In the genomic region with DNA sequence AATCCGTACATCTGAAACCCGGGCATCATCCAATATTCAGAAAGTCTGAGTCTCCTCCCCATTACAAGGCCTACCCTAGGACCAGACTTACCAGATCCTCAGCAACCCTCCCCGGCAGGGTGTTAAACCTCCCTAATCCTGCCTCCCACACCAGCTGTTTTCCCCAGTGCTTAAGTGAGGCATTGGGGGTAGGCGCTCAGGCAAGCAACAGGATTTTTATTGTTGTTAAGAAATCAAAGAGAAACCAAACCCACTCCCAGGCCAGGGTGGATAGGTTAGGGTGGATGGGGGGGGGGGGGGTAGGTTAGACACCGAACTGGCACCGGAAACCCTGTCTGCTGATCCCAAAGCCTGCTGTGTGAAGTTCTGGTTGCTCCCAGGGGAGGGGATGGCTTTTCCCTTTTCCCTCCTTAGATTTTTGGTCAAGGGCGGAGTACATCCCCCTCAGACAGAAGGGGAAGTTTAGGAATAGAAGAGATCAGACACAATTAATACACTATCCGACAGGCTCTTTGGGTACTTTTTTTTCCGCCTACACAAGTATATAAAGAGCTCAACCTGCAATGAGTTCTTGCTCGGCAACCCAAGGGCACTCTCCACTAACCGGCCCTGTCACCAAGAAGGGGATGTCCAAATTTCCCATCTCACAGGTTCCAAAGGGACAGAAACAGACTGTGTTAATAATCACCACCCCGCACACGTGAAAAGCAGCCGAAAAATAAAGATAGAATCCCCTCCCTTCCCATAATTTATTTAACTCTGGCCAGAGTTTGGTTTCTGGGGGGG, we compare ENCODE assay signal across 8 mouse cellular contexts. TPM values are rescaled to one million over a fixed set of nuclear protein-coding genes. Genes with fewer than 3 reads are reported as not detected.
DNase-seq lines count a peak whose midpoint lies in the region; ATAC-seq and TF ChIP-seq lines count a peak whose summit lies in the region.

No protein-coding gene starts in this region.

- TF ChIP-seq POLR2A in CH12.LX (IDR thresholded peaks at IDR 0.05; ENCODE audit: low read depth, low read length), result no peak
- TF ChIP-seq POLR2A in myocyte (IDR thresholded peaks at IDR 0.05; ENCODE audit: insufficient read length, low read depth), result peak; percentile 29

- H3K9ac ChIP-seq in CH12.LX (ENCODE audit: insufficient read depth, low read depth), result peak overlapping the region; percentile 85
- peak overlapping the region; percentile 94 for H3K9ac ChIP-seq in embryonic facial prominence, embryonic 13.5 days
- peak overlapping the region; percentile 95 for H3K9ac ChIP-seq in intestine, embryonic 16.5 days (ENCODE audit: low read depth, low read length)

- H3K4me3 ChIP-seq in gastrocnemius, adult 2 months, result peak overlapping the region; percentile 80
- H3K4me3 ChIP-seq in CH12.LX (replicated peaks in 1 of 3; ENCODE audit: low read depth in 2 of 3, low read length in 2 of 3, poor library complexity in 1 of 3), result peak overlapping the region; percentile 74 to 89 (median 89)
- H3K4me3 ChIP-seq in embryonic facial prominence, embryonic 13.5 days, result peak overlapping the region; percentile 89
- peak overlapping the region; percentile 78 for H3K4me3 ChIP-seq in intestine, embryonic 16.5 days (ENCODE audit: low read length)
- H3K4me3 ChIP-seq in myocyte, result peak overlapping the region; percentile 88

- H3K9me3 ChIP-seq in CH12.LX (replicated peaks; ENCODE audit: low read length), result no peaks in the 10 kb centered on the region
- H3K9me3 ChIP-seq in embryonic facial prominence, embryonic 13.5 days, result no peaks in the 10 kb centered on the region
- H3K9me3 ChIP-seq in intestine, embryonic 16.5 days (ENCODE audit: control insufficient read depth, low read length), result no peaks in the 10 kb centered on the region

- no peaks in the 10 kb centered on the region for H3K27me3 ChIP-seq in CH12.LX (replicated peaks)
- H3K27me3 ChIP-seq in embryonic facial prominence, embryonic 13.5 days, result no peaks in the 10 kb centered on the region
- H3K27me3 ChIP-seq in intestine, embryonic 16.5 days (replicated peaks; ENCODE audit: control insufficient read depth, insufficient read depth, low read length), result no peaks in the 10 kb centered on the region
- H3K27me3 ChIP-seq in myocyte (ENCODE audit: control insufficient read depth, insufficient read depth, insufficient read length), result no peaks in the 10 kb centered on the region

- H3K79me2 ChIP-seq in CH12.LX (replicated peaks; ENCODE audit: control insufficient read depth, extremely low read depth, insufficient read depth, poor library complexity, severe bottlenecking) (peaks cover 43% of the 10 kb centered on the region), myocyte (ENCODE audit: control insufficient read depth, insufficient read depth) (peaks cover 58% of the 10 kb centered on the region)

- H3K4me2 ChIP-seq in CH12.LX (ENCODE audit: insufficient read depth, low read depth, poor library complexity, severe bottlenecking), result peak overlapping the region; percentile 58
- H3K4me2 ChIP-seq in embryonic facial prominence, embryonic 13.5 days, result peak overlapping the region; percentile 87
- H3K4me2 ChIP-seq in intestine, embryonic 16.5 days (ENCODE audit: low read depth, low read length), result peak overlapping the region; percentile 87
- peak overlapping the region; percentile 77 for H3K4me2 ChIP-seq in myocyte (ENCODE audit: low read depth)

- H3K36me3 ChIP-seq in CH12.LX (replicated peaks in 1 of 2; ENCODE audit: control insufficient read depth in 1 of 2, insufficient read depth in 1 of 2, low read length in 1 of 2) (peaks cover 9 to 29% of the 10 kb centered on the region in 2 experiments), myocyte (ENCODE audit: control insufficient read depth, insufficient read depth) (no peaks in the 10 kb centered on the region)
- H3K36me3 ChIP-seq in embryonic facial prominence, embryonic 13.5 days, result peaks cover 20% of the 10 kb centered on the region
- peaks cover 8% of the 10 kb centered on the region; the same call in 1 of the 2 replicates for H3K36me3 ChIP-seq in intestine, embryonic 16.5 days (ENCODE audit: control insufficient read depth, insufficient read depth, low read length)

- H3K4me1 ChIP-seq in CH12.LX (ENCODE audit: control insufficient read depth in 1 of 2, insufficient read depth in 2 of 2), result peaks cover 3 to 27% of the 10 kb centered on the region in 2 experiments; a peak in 2 of 4 replicates
- H3K4me1 ChIP-seq in embryonic facial prominence, embryonic 13.5 days, result peaks cover 15% of the 10 kb centered on the region
- H3K4me1 ChIP-seq in intestine, embryonic 16.5 days (ENCODE audit: control insufficient read depth, insufficient read depth, low read length), result peaks cover 15% of the 10 kb centered on the region

- dilution Hi-C loops in CH12.LX (cut with MboI; ENCODE audit: extremely low pct_ligation_motif_present, extremely low pct_unique_long_range_greater_than_20kb, low sequenced_read_pairs), result no loop called here

- H3ac ChIP-seq in myocyte (ENCODE audit: control insufficient read depth, insufficient read length), result peak overlapping the region; percentile 26

- no peak for TF ChIP-seq RAD21 in CH12.LX (IDR thresholded peaks at IDR 0.05; ENCODE audit: low read depth, low read length)

- in situ Hi-C loops in CH12.LX (cut with MboI; ENCODE audit: low pct_ligation_motif_present, low pct_unique_long_range_greater_than_20kb, low sequenced_read_pairs), result no loop called here

- DNase-seq in gastrocnemius, adult 2 months, result peak; percentile 57
- no peak for DNase-seq in gastrocnemius, adult 8-10 months (ENCODE audit: low spot score in 2 of 2)
- peak; percentile 35 for DNase-seq in CH12.LX (ENCODE audit: extremely low read depth)
- no peak for DNase-seq in layer of hippocampus, adult 18-20 months (ENCODE audit: low spot score in 2 of 2)
- no peak for DNase-seq in right cerebral cortex, postnatal 4 days

- TF ChIP-seq CTCF in gastrocnemius, adult 2 months (IDR thresholded peaks at IDR 0.05), result no peak
- no peak for TF ChIP-seq CTCF in CH12.LX (conservative IDR thresholded peaks at IDR 0.05 in 1 of 2, IDR thresholded peaks at IDR 0.05 in 1 of 2; ENCODE audit: low read depth in 2 of 2, low read length in 2 of 2)

- WGBS in embryonic facial prominence, embryonic 13.5 days, result 1% methylated on average over 14 of the region's 14 CpGs
- WGBS in intestine, embryonic 16.5 days, result under 1% methylated on average over 14 of the region's 14 CpGs

- peak overlapping the region; percentile 100 for H3K27ac ChIP-seq in gastrocnemius, adult 2 months
- H3K27ac ChIP-seq in CH12.LX (ENCODE audit: insufficient read depth, low read depth), result peak overlapping the region; percentile 50; the same call in 1 of the 2 replicates
- peak overlapping the region; percentile 97 for H3K27ac ChIP-seq in embryonic facial prominence, embryonic 13.5 days
- peak overlapping the region; percentile 95 for H3K27ac ChIP-seq in intestine, embryonic 16.5 days (ENCODE audit: low read length)

- intact Hi-C loops in gastrocnemius, adult 2 months (cut with DNase I), result loop anchor here (10.0 kb wide), 1 partner anchor 488 kb away; no protein-coding TSS in a partner anchor

- no peak for ATAC-seq in embryonic facial prominence, embryonic 13.5 days (ENCODE audit: insufficient number of reproducible peaks, insufficient read depth, low FRiP score, low TSS enrichment, low read depth)
- no peak for ATAC-seq in intestine, embryonic 16.5 days

- no peak for TF ChIP-seq EP300 in CH12.LX (IDR thresholded peaks at IDR 0.05; ENCODE audit: low read length)

TF ChIP-seq in myocyte, 11 proteins besides CTCF, POLR2A, EP300 and RAD21 (continues in another document):
- TF ChIP-seq CEBPB (IDR thresholded peaks at IDR 0.05; ENCODE audit: insufficient read depth, poor library complexity, severe bottlenecking), result no peak

RNA-seq across cellular contexts. Expression of a gene that starts 1.5 kb away (rescaled TPM):
- 100 to 1,000 TPM; 151 to 205 TPM for total RNA-seq in gastrocnemius, adult 2 months (2021)
- 100 to 1,000 TPM; 111 to 127 (median 125) TPM for total RNA-seq in gastrocnemius, adult 8-10 months (2022)
- total RNA-seq in CH12.LX (2012; rRNA removed) (21.8 and 25.3 TPM in 2 replicates), CH12.LX (2014; rRNA removed) (5.0 and 5.6 TPM in 2 replicates)
- polyA plus RNA-seq in CH12.LX (2012; ENCODE audit: insufficient read length, low read depth) (18.9 and 22.0 TPM in 2 replicates), myocyte (2012; fragmentation: generic; extraction: Trizol) (37.9 TPM)
- 25.6 and 26.7 TPM in 2 replicates for polyA plus RNA-seq in embryonic facial prominence, embryonic 13.5 days (2015; fragmentation: Nextera tagmentation; extraction: Ambion mirVana)
- 25.3 and 28.6 TPM in 2 replicates for polyA plus RNA-seq in intestine, embryonic 16.5 days (2015; fragmentation: Nextera tagmentation; extraction: Ambion mirVana)
- total RNA-seq in layer of hippocampus, adult 18-20 months (2021), result 10 to 100 TPM; 33.8 to 45.2 TPM

RNA-seq across cellular contexts. Expression of a gene that starts 14.6 kb away (rescaled TPM):
- 10 to 100 TPM; 38.4 to 39.9 TPM for total RNA-seq in gastrocnemius, adult 2 months (2021)
- total RNA-seq in gastrocnemius, adult 8-10 months (2022), result 10 to 100 TPM; 39.0 to 44.3 (median 39.3) TPM
- total RNA-seq in CH12.LX (2012; rRNA removed) (86.3 and 126 TPM in 2 replicates), CH12.LX (2014; rRNA removed) (116 and 137 TPM in 2 replicates)
- polyA plus RNA-seq in CH12.LX (2012; ENCODE audit: insufficient read length, low read depth) (177 and 228 TPM in 2 replicates), myocyte (2012; fragmentation: generic; extraction: Trizol) (95.3 TPM)
- 164 and 172 TPM in 2 replicates for polyA plus RNA-seq in embryonic facial prominence, embryonic 13.5 days (2015; fragmentation: Nextera tagmentation; extraction: Ambion mirVana)
- polyA plus RNA-seq in intestine, embryonic 16.5 days (2015; fragmentation: Nextera tagmentation; extraction: Ambion mirVana), result 119 and 122 TPM in 2 replicates
- total RNA-seq in layer of hippocampus, adult 18-20 months (2021), result 10 to 100 TPM; 34.3 to 36.2 TPM

RNA-seq across cellular contexts. Expression of a gene that starts 15.0 kb away (rescaled TPM):
- total RNA-seq in gastrocnemius, adult 2 months (2021), result 1,000 to 10,000 TPM; 1,155 to 1,439 TPM
- 1,000 to 10,000 TPM; 1,068 to 1,166 (median 1,137) TPM for total RNA-seq in gastrocnemius, adult 8-10 months (2022)
- 177 and 190 TPM in 2 replicates for total RNA-seq in CH12.LX (2012; rRNA removed)
- 150 and 161 TPM in 2 replicates for total RNA-seq in CH12.LX (2014; rRNA removed)
- polyA plus RNA-seq in CH12.LX (2012; ENCODE audit: insufficient read length, low read depth), result 205 and 222 TPM in 2 replicates
- polyA plus RNA-seq in embryonic facial prominence, embryonic 13.5 days (2015; fragmentation: Nextera tagmentation; extraction: Ambion mirVana), result 148 and 151 TPM in 2 replicates
- 288 and 307 TPM in 2 replicates for polyA plus RNA-seq in intestine, embryonic 16.5 days (2015; fragmentation: Nextera tagmentation; extraction: Ambion mirVana)
- 666 TPM for polyA plus RNA-seq in myocyte (2012; fragmentation: generic; extraction: Trizol)
- 100 to 1,000 TPM; 452 to 460 TPM for total RNA-seq in layer of hippocampus, adult 18-20 months (2021)

RNA-seq across cellular contexts. Expression of a gene that starts 54.9 kb away (rescaled TPM):
- 100 to 1,000 TPM; 101 to 191 TPM for total RNA-seq in gastrocnemius, adult 2 months (2021)
- 100 to 1,000 TPM; 191 to 229 (median 196) TPM for total RNA-seq in gastrocnemius, adult 8-10 months (2022)
- 12.8 and 14.9 TPM in 2 replicates for total RNA-seq in CH12.LX (2012; rRNA removed)
- 14.4 and 14.7 TPM in 2 replicates for total RNA-seq in CH12.LX (2014; rRNA removed)
- polyA plus RNA-seq in CH12.LX (2012; ENCODE audit: insufficient read length, low read depth), result 15.8 and 17.2 TPM in 2 replicates
- 29.4 and 30.3 TPM in 2 replicates for polyA plus RNA-seq in embryonic facial prominence, embryonic 13.5 days (2015; fragmentation: Nextera tagmentation; extraction: Ambion mirVana)
- 12.5 and 14.5 TPM in 2 replicates for polyA plus RNA-seq in intestine, embryonic 16.5 days (2015; fragmentation: Nextera tagmentation; extraction: Ambion mirVana)
- polyA plus RNA-seq in myocyte (2012; fragmentation: generic; extraction: Trizol), result 58.4 TPM
- total RNA-seq in layer of hippocampus, adult 18-20 months (2021), result 100 to 1,000 TPM; 293 to 297 TPM

Comparison
In these comparisons a context has a peak if more than half of its experiments do, and no peak if none do; other contexts are left out.
1. DNase-seq: peak in gastrocnemius, adult 2 months (single experiment) and CH12.LX (single experiment); none in gastrocnemius, adult 8-10 months (0 of 2), layer of hippocampus, adult 18-20 months (0 of 2) and right cerebral cortex, postnatal 4 days (single experiment).
2. H3K27ac ChIP-seq: peak in every context shown above with its lines; median percentile 100 in gastrocnemius, adult 2 months; 97 in embryonic facial prominence, embryonic 13.5 days; 95 in intestine, embryonic 16.5 days; 50 in CH12.LX.
3. Peak in every context shown above with its lines, with median percentiles within 50 percentile points of each other: H3K4me3 ChIP-seq, H3K4me2 ChIP-seq and H3K9ac ChIP-seq.